Mouse (Mus musculus) B cell, adult 67 days (primary cell): Measurements from ENCODE around the gene Cdk5. TPM values are rescaled to one million over a fixed set of nuclear protein-coding genes. Genes with fewer than 3 reads are reported as not detected.

Source experiments
- total RNA-seq, 2 experiments: library from RNA; stranded (reverse); gene quantifications; 4 replicates each; pipeline ENCODE4 v1.2.4; 2023

The Cdk5 gene
- total RNA-seq: 10 to 100 TPM; 33.0 to 36.2 TPM

GRCm38 (mm10) chr5:24423129-24424003 lies at the start of gene Cdk5, which contains the start of gene Slc4a2:
Gene Cdk5, minus strand, starts transcription at chr5:24423530.
Gene Slc4a2, plus strand, starts transcription at chr5:24423837.

GRCm38 (mm10) chr5:24452030-24452690 lies 28.8 kb upstream of the Cdk5 start, which contains the start of gene Agap3:
Gene Agap3, plus strand, starts transcription at chr5:24452177.

GRCm38 (mm10) chr5:24447624-24448298 lies 24.4 kb upstream of the Cdk5 start, which contains the start of gene Tmub1:
Gene Tmub1, minus strand, starts transcription at chr5:24447854.

GRCm38 (mm10) chr5:24444746-24445427 lies 21.6 kb upstream of the Cdk5 start, which contains the start of gene Fastk:
Gene Fastk, minus strand, starts transcription at chr5:24445287.

GRCm38 (mm10) chr5:24413042-24413693 lies 10.2 kb downstream of the Cdk5 start, which contains the start of gene Asic3:
Gene Asic3, plus strand, starts transcription at chr5:24413392.

GRCm38 (mm10) chr5:24393392-24393997 lies 29.8 kb downstream of the Cdk5 start, which contains the start of gene Abcb8:
Gene Abcb8, plus strand, starts transcription at chr5:24393663.

GRCm38 (mm10) chr5:24391864-24392263 lies 31.5 kb downstream of the Cdk5 start, which contains the start of gene Atg9b:
Gene Atg9b, minus strand, starts transcription at chr5:24392143.

Other genes with a start within 250 kb of the Cdk5 start
- not detected for gene Kcnh2, start 71.9 kb downstream of the Cdk5 start, total RNA-seq
- under 1 TPM in 1 of 2 experiments, not detected in 1; 0.17 TPM for gene Nos3, start 58.7 kb downstream of the Cdk5 start, total RNA-seq
- gene Atg9b, start 31.4 kb downstream of the Cdk5 start, total RNA-seq: not detected
- gene Abcb8, start 29.9 kb downstream of the Cdk5 start, total RNA-seq: 10 to 100 TPM; 23.0 to 33.8 TPM
- under 1 TPM; 0.59 to 0.84 TPM for gene Asic3, start 10.1 kb downstream of the Cdk5 start, total RNA-seq
- 10 to 100 TPM; 70.9 to 75.1 TPM for gene Slc4a2, start 307 bp upstream of the Cdk5 start, total RNA-seq
- gene Fastk, start 21.8 kb upstream of the Cdk5 start, total RNA-seq: 100 to 1,000 TPM in 1 of 2 experiments, 10 to 100 TPM in 1; 93.3 to 105 TPM
- 10 to 100 TPM; 23.3 to 34.4 TPM for gene Tmub1, start 24.3 kb upstream of the Cdk5 start, total RNA-seq
- gene Agap3, start 28.6 kb upstream of the Cdk5 start, total RNA-seq: 10 to 100 TPM; 49.4 to 52.4 TPM
- not detected for gene Gbx1, start 103.7 kb upstream of the Cdk5 start, total RNA-seq
- not detected for gene Asb10, start 117.4 kb upstream of the Cdk5 start, total RNA-seq
- gene 4931409K22Rik, start 133.3 kb upstream of the Cdk5 start, total RNA-seq: not detected
- 10 to 100 TPM; 41.9 to 44.9 TPM for gene Abcf2, start 153.9 kb upstream of the Cdk5 start, total RNA-seq
- 10 to 100 TPM; 38.5 to 41.1 TPM for gene Chpf2, start 163.2 kb upstream of the Cdk5 start, total RNA-seq
- under 1 TPM in 1 of 2 experiments, not detected in 1; 0.70 TPM for gene Smarcd3, start 200.9 kb upstream of the Cdk5 start, total RNA-seq